Mouse (Mus musculus): Measurements from ENCODE around the gene Plpp1. TPM values are rescaled to one million over a fixed set of nuclear protein-coding genes. Genes with fewer than 3 reads are reported as not detected.

Plpp1 gene
- polyA plus RNA-seq, 1 experiment from 2014 or later = 35.3 TPM

GRCm38 (mm10) chr13:112829619-112830018 lies 29.0 kb downstream of the Plpp1 start:
- no peak overlapping the region for H3K4me3 ChIP-seq (replicated peaks)
- 93% methylated on average over 2 of the region's 2 CpGs for WGBS
- no peaks in the 10 kb centered on the region for H3K27me3 ChIP-seq
- H3K9me3 ChIP-seq = no peaks in the 10 kb centered on the region
- peaks cover 10% of the 10 kb centered on the region; the same call in 1 of the 2 replicates for H3K4me1 ChIP-seq (replicated peaks)
- no peak overlapping the region for H3K4me2 ChIP-seq (replicated peaks)
- H3K27ac ChIP-seq = no peak overlapping the region
- ATAC-seq = no peak
- H3K36me3 ChIP-seq = no peaks in the 10 kb centered on the region
- no peak overlapping the region for H3K9ac ChIP-seq (replicated peaks)

GRCm38 (mm10) chr13:112832589-112832988 lies 32.0 kb downstream of the Plpp1 start:
- H3K27me3 ChIP-seq = no peaks in the 10 kb centered on the region
- 74% methylated on average over 2 of the region's 2 CpGs for WGBS
- no peaks in the 10 kb centered on the region for H3K9me3 ChIP-seq
- no peak overlapping the region for H3K4me2 ChIP-seq (replicated peaks)
- ATAC-seq = no peak
- H3K9ac ChIP-seq (replicated peaks) = no peak overlapping the region
- no peak overlapping the region for H3K4me3 ChIP-seq (replicated peaks)
- H3K4me1 ChIP-seq (replicated peaks) = peaks cover 17% of the 10 kb centered on the region
- no peaks in the 10 kb centered on the region for H3K36me3 ChIP-seq
- no peak overlapping the region for H3K27ac ChIP-seq

- no peak overlapping the region for H3K9ac ChIP-seq (replicated peaks)
- 52% methylated on average over 20 of the region's 20 CpGs for WGBS
- H3K9me3 ChIP-seq = no peaks in the 10 kb centered on the region
- no peaks in the 10 kb centered on the region for H3K36me3 ChIP-seq
- peak; percentile 67; the same call in 1 of the 2 replicates for ATAC-seq
- 0 out of 2 replicates have a peak overlapping the region, but pooled peaks have one; percentile 14 for H3K4me2 ChIP-seq (replicated peaks)
- no peaks in the 10 kb centered on the region for H3K27me3 ChIP-seq
- no peak overlapping the region for H3K27ac ChIP-seq
- H3K4me3 ChIP-seq (replicated peaks) = no peak overlapping the region
- H3K4me1 ChIP-seq (replicated peaks) = peaks cover 17% of the 10 kb centered on the region
These were observed 32.8 kb downstream of the Plpp1 start for GRCm38 (mm10) chr13:112833253-112833894.

GRCm38 (mm10) chr13:112833895-112834263 lies 33.3 kb downstream of the Plpp1 start:
- H3K27ac ChIP-seq = no peak overlapping the region
- no peak overlapping the region for H3K4me3 ChIP-seq (replicated peaks)
- no peaks in the 10 kb centered on the region for H3K27me3 ChIP-seq
- no peaks in the 10 kb centered on the region for H3K9me3 ChIP-seq
- ATAC-seq = no peak
- H3K36me3 ChIP-seq = no peaks in the 10 kb centered on the region
- H3K4me1 ChIP-seq (replicated peaks) = peaks cover 17% of the 10 kb centered on the region
- 82% methylated on average over 3 of the region's 3 CpGs for WGBS
- no peak overlapping the region for H3K4me2 ChIP-seq (replicated peaks)
- no peak overlapping the region for H3K9ac ChIP-seq (replicated peaks)

GRCm38 (mm10) chr13:112835113-112835512 lies 34.5 kb downstream of the Plpp1 start:
- Histone ChIP-seq H3K9ac (replicated peaks) (no peak overlapping the region; the same call in 1 of the 2 replicates), H3K27me3 (no peaks in the 10 kb centered on the region), H3K9me3 (no peaks in the 10 kb centered on the region), H3K4me3 (replicated peaks) (no peak overlapping the region), H3K27ac (no peak overlapping the region; the same call in 1 of the 2 replicates), H3K4me2 (replicated peaks) (no peak overlapping the region), H3K4me1 (replicated peaks) (peaks cover 17% of the 10 kb centered on the region), H3K36me3 (no peaks in the 10 kb centered on the region)
- 27% methylated on average over 12 of the region's 12 CpGs for WGBS
- ATAC-seq = peak; percentile 65

- no peak overlapping the region for H3K27ac ChIP-seq
- peaks cover 17% of the 10 kb centered on the region for H3K4me1 ChIP-seq (replicated peaks)
- H3K36me3 ChIP-seq = no peaks in the 10 kb centered on the region
- 87% methylated on average over 2 of the region's 2 CpGs for WGBS
- no peaks in the 10 kb centered on the region for H3K9me3 ChIP-seq
- H3K27me3 ChIP-seq = no peaks in the 10 kb centered on the region
- H3K9ac ChIP-seq (replicated peaks) = no peak overlapping the region
- no peak overlapping the region for H3K4me2 ChIP-seq (replicated peaks)
- H3K4me3 ChIP-seq (replicated peaks) = no peak overlapping the region
- ATAC-seq = no peak
These were observed 36.4 kb downstream of the Plpp1 start for GRCm38 (mm10) chr13:112836951-112837350.

- H3K9me3 ChIP-seq = no peaks in the 10 kb centered on the region
- H3K36me3 ChIP-seq = no peaks in the 10 kb centered on the region
- no peak for ATAC-seq
- peaks cover 17% of the 10 kb centered on the region for H3K4me1 ChIP-seq (replicated peaks)
- 92% methylated on average over 9 of the region's 9 CpGs for WGBS
- H3K27me3 ChIP-seq = no peaks in the 10 kb centered on the region
- no peak overlapping the region for H3K9ac ChIP-seq (replicated peaks)
- H3K4me3 ChIP-seq (replicated peaks) = no peak overlapping the region
- H3K4me2 ChIP-seq (replicated peaks) = no peak overlapping the region
- no peak overlapping the region for H3K27ac ChIP-seq
These were observed 37.1 kb downstream of the Plpp1 start for GRCm38 (mm10) chr13:112837621-112838155.

- H3K36me3 ChIP-seq = no peaks in the 10 kb centered on the region
- no peak overlapping the region for H3K4me3 ChIP-seq (replicated peaks)
- H3K27me3 ChIP-seq = no peaks in the 10 kb centered on the region
- H3K4me1 ChIP-seq (replicated peaks) = peaks cover 8% of the 10 kb centered on the region; the same call in 1 of the 2 replicates
- ATAC-seq = no peak
- no peak overlapping the region for H3K4me2 ChIP-seq (replicated peaks)
- H3K9me3 ChIP-seq = no peaks in the 10 kb centered on the region
- WGBS = 92% methylated on average over 6 of the region's 6 CpGs
- no peak overlapping the region for H3K27ac ChIP-seq
- H3K9ac ChIP-seq (replicated peaks) = no peak overlapping the region
These were observed 38.1 kb downstream of the Plpp1 start for GRCm38 (mm10) chr13:112838562-112839232.

- ATAC-seq = no peak
- no peak overlapping the region for H3K4me2 ChIP-seq (replicated peaks)
- no peaks in the 10 kb centered on the region for H3K4me1 ChIP-seq (replicated peaks)
- 93% methylated on average over 16 of the region's 16 CpGs for WGBS
- no peak overlapping the region for H3K9ac ChIP-seq (replicated peaks)
- H3K27ac ChIP-seq = no peak overlapping the region
- no peaks in the 10 kb centered on the region for H3K9me3 ChIP-seq
- peaks cover 9% of the 10 kb centered on the region for H3K36me3 ChIP-seq
- H3K27me3 ChIP-seq = no peaks in the 10 kb centered on the region
- no peak overlapping the region for H3K4me3 ChIP-seq (replicated peaks)
These were observed 39.9 kb downstream of the Plpp1 start for GRCm38 (mm10) chr13:112840241-112841087.

GRCm38 (mm10) chr13:112845931-112846330 lies 45.3 kb downstream of the Plpp1 start:
- no peak overlapping the region for H3K4me3 ChIP-seq (replicated peaks)
- H3K27me3 ChIP-seq = no peaks in the 10 kb centered on the region
- WGBS = 92% methylated on average over 3 of the region's 3 CpGs
- no peak overlapping the region for H3K4me2 ChIP-seq (replicated peaks)
- no peaks in the 10 kb centered on the region for H3K9me3 ChIP-seq
- no peak overlapping the region for H3K9ac ChIP-seq (replicated peaks)
- peaks cover 15% of the 10 kb centered on the region for H3K36me3 ChIP-seq
- no peak overlapping the region for H3K27ac ChIP-seq
- no peaks in the 10 kb centered on the region for H3K4me1 ChIP-seq (replicated peaks)
- no peak for ATAC-seq

GRCm38 (mm10) chr13:112853710-112854316 lies 53.2 kb downstream of the Plpp1 start:
- Histone ChIP-seq H3K4me3 (replicated peaks) (no peak overlapping the region), H3K9ac (replicated peaks) (no peak overlapping the region), H3K36me3 (peaks cover 9% of the 10 kb centered on the region; the same call in 1 of the 2 replicates), H3K4me2 (replicated peaks) (no peak overlapping the region), H3K4me1 (replicated peaks) (no peaks in the 10 kb centered on the region), H3K27ac (no peak overlapping the region), H3K9me3 (no peaks in the 10 kb centered on the region), H3K27me3 (no peaks in the 10 kb centered on the region)
- 37% methylated on average over 17 of the region's 17 CpGs for WGBS
- ATAC-seq = no peak
